Mouse (Mus musculus) left cerebral cortex, postnatal 4 days (tissue): ENCODE data around the gene Mlana. TPM values are rescaled to one million over a fixed set of nuclear protein-coding genes. Genes with fewer than 3 reads are reported as not detected.

ENCODE experiments used
- DNase-seq: peaks from one replicate; pipeline ENCODE4 v3.0.0-alpha.2; 2022
- intact Hi-C: fragments of 180-260 bp; cut with DNase I; formaldehyde crosslinking; loops from one replicate; pipeline ENCODE4 v1.15.1; 2025
- total RNA-seq, 2 experiments: library from RNA; stranded (reverse); gene quantifications; 2 replicates each; pipeline ENCODE4 v1.2.3; 2021

Gene Mlana
- total RNA-seq, 2 experiments from 2014 or later = not detected

GRCm38 (mm10) chr19:29739608-29740007 is 42.0 kb downstream of the Mlana start:
- DNase-seq = no peak
- intact Hi-C loops = no loop called here

DNA sequence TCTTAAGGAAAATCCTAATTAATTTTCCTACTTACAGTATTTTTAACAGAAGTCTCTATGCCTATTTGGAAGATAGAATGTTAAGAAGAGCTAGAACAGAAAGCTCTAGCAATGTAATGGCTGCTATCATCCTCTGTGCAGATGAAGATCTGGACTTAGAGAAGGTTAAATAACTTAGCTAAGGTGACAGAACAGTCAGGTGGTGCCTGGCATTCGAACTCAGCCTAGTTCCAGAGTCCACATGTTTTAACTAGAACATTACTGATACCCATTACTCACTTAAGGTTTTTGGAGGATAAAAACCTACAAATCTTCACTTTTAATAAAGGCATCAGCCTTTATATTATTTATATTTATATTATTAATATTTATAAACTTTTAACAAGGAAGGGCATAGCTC is 43.0 kb downstream of the Mlana start:
- no peak for DNase-seq
- intact Hi-C loops = no loop called here

DNA sequence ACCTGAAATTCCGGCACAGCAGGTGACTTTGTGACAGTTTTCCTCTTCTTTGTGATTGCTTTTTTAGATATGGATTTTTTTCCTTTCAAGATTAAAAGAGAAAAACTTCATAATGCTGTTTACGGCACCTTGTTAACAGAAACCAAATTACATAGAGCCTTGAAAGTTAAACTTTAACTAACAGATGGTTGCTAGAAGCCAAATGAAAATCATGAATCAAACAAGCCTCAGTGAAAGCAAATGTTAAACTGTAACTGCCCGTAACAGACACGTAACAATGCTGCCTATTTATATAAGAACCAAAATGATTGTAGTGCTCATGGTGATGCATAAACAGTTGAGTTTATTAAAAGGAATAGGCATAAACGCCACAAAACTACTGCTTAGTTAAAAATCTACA is 45.9 kb downstream of the Mlana start:
- no peak for DNase-seq
- intact Hi-C loops = no loop called here

- intact Hi-C loops = no loop called here
- no peak for DNase-seq
These were observed 53.4 kb downstream of the Mlana start for GRCm38 (mm10) chr19:29750994-29751393.

DNA sequence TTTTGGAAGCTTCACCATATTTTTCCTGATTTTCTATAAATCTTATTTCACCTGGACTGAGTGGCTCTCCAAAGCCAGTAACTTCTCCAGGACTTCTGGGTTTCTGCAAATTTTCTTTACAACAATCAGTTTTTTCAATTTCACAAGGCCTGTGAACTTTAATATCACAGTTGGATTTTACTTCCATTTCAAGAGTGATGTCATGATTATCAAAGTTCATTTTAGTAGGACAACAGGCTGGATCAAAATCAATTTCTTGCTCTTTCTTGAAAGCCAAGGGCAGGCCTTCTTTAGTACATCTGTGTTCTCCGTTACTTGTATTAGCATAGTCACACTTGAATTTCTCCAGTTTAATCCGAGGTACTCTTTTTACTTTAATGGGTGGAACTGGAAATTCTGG is 56.3 kb downstream of the Mlana start:
- DNase-seq = no peak
- intact Hi-C loops = no loop called here

Other genes with a start within 250 kb of the Mlana start
- 10 to 100 TPM; 40.8 to 43.6 TPM for gene Ric1, start 175.5 kb upstream of the Mlana start, total RNA-seq
- gene Ermp1, start 49.4 kb upstream of the Mlana start, total RNA-seq = 10 to 100 TPM; 22.7 to 23.1 TPM
- 10 to 100 TPM; 36.0 to 37.7 TPM for gene 9930021J03Rik, start 108.2 kb downstream of the Mlana start, total RNA-seq
- 10 to 100 TPM; 31.0 to 31.5 TPM for gene Ranbp6, start 115.2 kb downstream of the Mlana start, total RNA-seq
- gene Il33, start 227.3 kb downstream of the Mlana start, total RNA-seq = 1 to 10 TPM; 1.2 to 1.8 TPM